Mouse (Mus musculus) layer of hippocampus, adult 6 months (tissue): Measurements from ENCODE around the gene Mcub. TPM values are rescaled to one million over a fixed set of nuclear protein-coding genes. Genes with fewer than 3 reads are reported as not detected.

Experiments used
- long read RNA-seq, 2 experiments: library from polyadenylated mRNA; unstranded; transcript quantifications; one replicate each; pipeline ENCODE4 v2.0.0; 2019 to 2020
- polyA plus RNA-seq: library from polyadenylated mRNA; unstranded; fragments of <200 nt; fragmentation: Nextera tagmentation; gene quantifications from 2 replicates; pipeline ENCODE4 v1.2.3, GENCODE M21; 2021

Mcub gene
- polyA plus RNA-seq = 11.7 and 12.9 TPM in 2 replicates
- long read RNA-seq, experiment 1, transcript Mcub-201 (8 exons, 1,318 nt) = major isoform, 18 of 18 reads
- long read RNA-seq, experiment 1, partial matches to known transcripts = 0 of 18 reads
- long read RNA-seq, experiment 1, other reads (novel, unspliced or antisense) = 0 of 18 reads
- long read RNA-seq, experiment 2, transcript Mcub-201 (8 exons, 1,318 nt) = major isoform, 10 of 13 reads
- long read RNA-seq, experiment 2, partial matches to known transcripts = 0 of 13 reads
- long read RNA-seq, experiment 2, other reads (novel, unspliced or antisense) = 3 of 13 reads

GRCm38 (mm10) chr3:129969432-129970395 lies at the start of gene Mcub:
Gene Mcub, minus strand, starts transcription at chr3:129970206.

GRCm38 (mm10) chr3:129901271-129901809 lies 68.7 kb downstream of the Mcub start, which contains the start of gene Casp6:
Gene Casp6, plus strand, starts transcription at chr3:129901425.

GRCm38 (mm10) chr3:129878405-129879021 lies 91.5 kb downstream of the Mcub start, which contains the start of gene Pla2g12a:
Gene Pla2g12a, plus strand, starts transcription at chr3:129878606.

Other genes starting within 250 kb of the Mcub start
- 0.29 and 0.62 TPM in 2 replicates for gene Egf, start 214.9 kb downstream of the Mcub start, polyA plus RNA-seq
- gene Lrit3, start 166.2 kb downstream of the Mcub start, polyA plus RNA-seq = not detected in 2 replicates
- gene Rrh, start 147.6 kb downstream of the Mcub start, polyA plus RNA-seq = 5.2 TPM in 1 of 2 replicates, not detected in the other
- 4.8 and 5.8 TPM in 2 replicates for gene Gar1, start 138.8 kb downstream of the Mcub start, polyA plus RNA-seq
- not detected in 2 replicates for gene Cfi, start 134.3 kb downstream of the Mcub start, polyA plus RNA-seq
- 17.5 and 23.2 TPM in 2 replicates for gene Pla2g12a, start 91.6 kb downstream of the Mcub start, polyA plus RNA-seq
- gene Casp6, start 68.8 kb downstream of the Mcub start, polyA plus RNA-seq = 6.4 and 11.8 TPM in 2 replicates
- gene Sec24b, start 91.3 kb upstream of the Mcub start, polyA plus RNA-seq = 34.3 and 44.9 TPM in 2 replicates
- 3.0 and 4.2 TPM in 2 replicates for gene Col25a1, start 161.3 kb upstream of the Mcub start, polyA plus RNA-seq